ENCODE assay signal across 8 mouse cellular contexts in the genomic region with DNA sequence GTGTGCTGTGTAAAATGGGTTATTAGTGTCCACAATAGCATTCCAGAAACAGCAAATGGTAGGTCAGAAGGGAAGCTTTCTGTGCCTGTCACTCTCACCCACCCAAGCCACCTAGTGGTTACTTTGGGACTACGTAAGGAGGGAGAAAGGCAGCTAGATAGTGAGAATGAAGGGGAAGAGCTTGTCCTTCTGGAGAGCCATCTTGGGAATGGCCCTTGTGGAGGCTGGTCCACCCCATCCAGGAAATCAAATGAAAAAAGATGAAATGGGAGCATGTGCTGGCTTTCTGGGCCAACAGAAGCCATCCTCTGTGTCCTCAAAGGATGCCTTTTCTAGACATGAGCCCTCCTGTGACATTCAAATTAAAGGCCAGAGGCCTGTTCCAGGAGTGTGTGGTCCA. TPM values are rescaled to one million over a fixed set of nuclear protein-coding genes. Genes with fewer than 3 reads are reported as not detected.
DNase-seq lines count a peak whose midpoint lies in the region; ATAC-seq and TF ChIP-seq lines count a peak whose summit lies in the region.

No protein-coding gene starts in this region.

- H3K4me2 ChIP-seq in embryonic facial prominence, embryonic 13.5 days, result peak overlapping the region; percentile 93
- peak overlapping the region; percentile 73 for H3K4me2 ChIP-seq in hindbrain, embryonic 13.5 days
- H3K4me2 ChIP-seq in stomach, embryonic 16.5 days (ENCODE audit: low read depth, low read length), result peak overlapping the region; percentile 88

- no peak for ATAC-seq in embryonic facial prominence, embryonic 13.5 days (ENCODE audit: insufficient number of reproducible peaks, insufficient read depth, low FRiP score, low TSS enrichment, low read depth)
- peak; percentile 15; the same call in 1 of the 2 replicates for ATAC-seq in hindbrain, embryonic 13.5 days (ENCODE audit: low FRiP score)
- ATAC-seq in stomach, embryonic 16.5 days (ENCODE audit: insufficient read depth, low FRiP score), result no peak

- H3K27me3 ChIP-seq in spleen, adult 2 months (ENCODE audit: control insufficient read depth, insufficient read depth, low read length), result no peaks in the 10 kb centered on the region
- H3K27me3 ChIP-seq in embryonic facial prominence, embryonic 13.5 days, result no peaks in the 10 kb centered on the region
- H3K27me3 ChIP-seq in hindbrain, embryonic 13.5 days, result no peaks in the 10 kb centered on the region
- H3K27me3 ChIP-seq in stomach, embryonic 16.5 days (ENCODE audit: control insufficient read depth, insufficient read depth, low read length), result no peaks in the 10 kb centered on the region

- peak in 1 of 2 experiments; percentile 49 for DNase-seq in spleen, adult 2 months (ENCODE audit: low read depth in 1 of 2, low spot score in 2 of 2)
- DNase-seq in spleen, adult 12 weeks (ENCODE audit: low spot score), result no peak
- peak; percentile 64 for DNase-seq in lung, postnatal 10 days
- DNase-seq in left cerebral cortex, postnatal 10 days (ENCODE audit: extremely low spot score in 1 of 2, low spot score in 2 of 2), result no peak
- no peak for DNase-seq in layer of hippocampus, postnatal 10 days (ENCODE audit: low spot score in 2 of 2)

- peak overlapping the region; percentile 83; the same call in 1 of the 2 replicates for H3K9ac ChIP-seq in embryonic facial prominence, embryonic 13.5 days
- peak overlapping the region; percentile 83 for H3K9ac ChIP-seq in hindbrain, embryonic 13.5 days
- H3K9ac ChIP-seq in stomach, embryonic 16.5 days (ENCODE audit: low read length), result peak overlapping the region; percentile 89

- H3K36me3 ChIP-seq in spleen, adult 2 months (ENCODE audit: control insufficient read depth, insufficient read depth, low read length), result peaks cover 3% of the 10 kb centered on the region
- peaks cover 20% of the 10 kb centered on the region for H3K36me3 ChIP-seq in embryonic facial prominence, embryonic 13.5 days
- H3K36me3 ChIP-seq in hindbrain, embryonic 13.5 days, result peaks cover 13% of the 10 kb centered on the region
- peaks cover 5% of the 10 kb centered on the region for H3K36me3 ChIP-seq in stomach, embryonic 16.5 days (ENCODE audit: control insufficient read depth, insufficient read depth, low read length)

- H3K4me3 ChIP-seq in spleen, adult 2 months (ENCODE audit: extremely low read depth, insufficient read depth, insufficient read length), result peak overlapping the region; percentile 85; the same call in 1 of the 2 replicates
- peak overlapping the region; percentile 83 for H3K4me3 ChIP-seq in embryonic facial prominence, embryonic 13.5 days
- H3K4me3 ChIP-seq in hindbrain, embryonic 13.5 days, result peak overlapping the region; percentile 60
- peak overlapping the region; percentile 77; the same call in 1 of the 2 replicates for H3K4me3 ChIP-seq in stomach, embryonic 16.5 days (replicated peaks; ENCODE audit: low read length)

- no peak for TF ChIP-seq POLR2A in spleen, adult 2 months (IDR thresholded peaks at IDR 0.05; ENCODE audit: low read depth, low read length)

- no peak for TF ChIP-seq CTCF in spleen, adult 2 months (IDR thresholded peaks at IDR 0.05; ENCODE audit: extremely low read depth, insufficient read depth, insufficient read length, insufficient replicate concordance)

- intact Hi-C loops in left cerebral cortex, postnatal 10 days (cut with DNase I), result loop anchor here (5.0 kb wide), 1 partner anchor 88 kb away; a partner anchor contains a TSS

- peak overlapping the region; percentile 98 for H3K27ac ChIP-seq in spleen, adult 2 months (ENCODE audit: insufficient read depth, low read length)
- peak overlapping the region; percentile 95 for H3K27ac ChIP-seq in embryonic facial prominence, embryonic 13.5 days
- H3K27ac ChIP-seq in hindbrain, embryonic 13.5 days, result peak overlapping the region; percentile 95
- peak overlapping the region; percentile 99 for H3K27ac ChIP-seq in stomach, embryonic 16.5 days (ENCODE audit: low read length)

- H3K9me3 ChIP-seq in embryonic facial prominence, embryonic 13.5 days, result no peaks in the 10 kb centered on the region
- peaks cover 4% of the 10 kb centered on the region for H3K9me3 ChIP-seq in hindbrain, embryonic 13.5 days
- no peaks in the 10 kb centered on the region for H3K9me3 ChIP-seq in stomach, embryonic 16.5 days (replicated peaks; ENCODE audit: control insufficient read depth, low read length)

- 16% methylated on average over 1 of the region's 1 CpGs for WGBS in spleen, adult 2 months
- 30% methylated on average over 1 of the region's 1 CpGs for WGBS in embryonic facial prominence, embryonic 13.5 days
- 15% methylated on average over 1 of the region's 1 CpGs for WGBS in hindbrain, embryonic 13.5 days
- WGBS in stomach, embryonic 16.5 days, result 29% methylated on average over 1 of the region's 1 CpGs

- peaks cover 6% of the 10 kb centered on the region for H3K4me1 ChIP-seq in spleen, adult 2 months (ENCODE audit: control insufficient read depth, insufficient read depth, insufficient read length)
- peaks cover 17% of the 10 kb centered on the region for H3K4me1 ChIP-seq in embryonic facial prominence, embryonic 13.5 days
- peaks cover 30% of the 10 kb centered on the region for H3K4me1 ChIP-seq in hindbrain, embryonic 13.5 days (replicated peaks)
- H3K4me1 ChIP-seq in stomach, embryonic 16.5 days (ENCODE audit: control insufficient read depth, insufficient read depth, low read length), result peaks cover 11% of the 10 kb centered on the region; the same call in 1 of the 2 replicates

RNA-seq across cellular contexts. Expression of a gene that starts 0.5 kb away (rescaled TPM):
- 131 and 154 TPM in 2 replicates for polyA plus RNA-seq in spleen, adult 2 months (2012; rRNA removed)
- polyA plus RNA-seq in embryonic facial prominence, embryonic 13.5 days (2015; fragmentation: Nextera tagmentation; extraction: Ambion mirVana), result 393 and 397 TPM in 2 replicates
- polyA plus RNA-seq in hindbrain, embryonic 13.5 days (2015; fragmentation: Nextera tagmentation; extraction: Ambion mirVana), result 271 and 274 TPM in 2 replicates
- 324 and 327 TPM in 2 replicates for polyA plus RNA-seq in stomach, embryonic 16.5 days (2015; fragmentation: Nextera tagmentation; extraction: Ambion mirVana)
- 100 to 1,000 TPM; 142 to 154 TPM for total RNA-seq in left cerebral cortex, postnatal 10 days (2021)
- 100 to 1,000 TPM; 129 to 156 TPM for total RNA-seq in layer of hippocampus, postnatal 10 days (2021)

RNA-seq across cellular contexts. Expression of a gene that starts 0.6 kb away (rescaled TPM):
- not detected in 2 replicates for polyA plus RNA-seq in spleen, adult 2 months (2012; rRNA removed)
- polyA plus RNA-seq in embryonic facial prominence, embryonic 13.5 days (2015; fragmentation: Nextera tagmentation; extraction: Ambion mirVana), result 2.6 and 4.1 TPM in 2 replicates
- polyA plus RNA-seq in hindbrain, embryonic 13.5 days (2015; fragmentation: Nextera tagmentation; extraction: Ambion mirVana), result 2.1 and 3.4 TPM in 2 replicates
- polyA plus RNA-seq in stomach, embryonic 16.5 days (2015; fragmentation: Nextera tagmentation; extraction: Ambion mirVana), result 4.4 and 10.1 TPM in 2 replicates
- 10 to 100 TPM; 18.5 to 22.8 TPM for total RNA-seq in left cerebral cortex, postnatal 10 days (2021)
- 10 to 100 TPM; 17.9 to 34.8 TPM for total RNA-seq in layer of hippocampus, postnatal 10 days (2021)

RNA-seq across cellular contexts. Expression of a gene that starts 16.7 kb away (rescaled TPM):
- 31.4 and 34.0 TPM in 2 replicates for polyA plus RNA-seq in spleen, adult 2 months (2012; rRNA removed)
- 76.4 and 80.3 TPM in 2 replicates for polyA plus RNA-seq in embryonic facial prominence, embryonic 13.5 days (2015; fragmentation: Nextera tagmentation; extraction: Ambion mirVana)
- polyA plus RNA-seq in hindbrain, embryonic 13.5 days (2015; fragmentation: Nextera tagmentation; extraction: Ambion mirVana), result 94.5 and 95.0 TPM in 2 replicates
- 78.0 and 82.4 TPM in 2 replicates for polyA plus RNA-seq in stomach, embryonic 16.5 days (2015; fragmentation: Nextera tagmentation; extraction: Ambion mirVana)
- total RNA-seq in left cerebral cortex, postnatal 10 days (2021), result 10 to 100 TPM; 32.6 to 39.9 TPM
- 10 to 100 TPM; 46.6 to 54.3 TPM for total RNA-seq in layer of hippocampus, postnatal 10 days (2021)

RNA-seq across cellular contexts. Expression of a gene that starts 23.8 kb away (rescaled TPM):
- polyA plus RNA-seq in spleen, adult 2 months (2012; rRNA removed), result 63.4 and 65.3 TPM in 2 replicates
- polyA plus RNA-seq in embryonic facial prominence, embryonic 13.5 days (2015; fragmentation: Nextera tagmentation; extraction: Ambion mirVana), result 104 and 109 TPM in 2 replicates
- 69.0 and 71.9 TPM in 2 replicates for polyA plus RNA-seq in hindbrain, embryonic 13.5 days (2015; fragmentation: Nextera tagmentation; extraction: Ambion mirVana)
- polyA plus RNA-seq in stomach, embryonic 16.5 days (2015; fragmentation: Nextera tagmentation; extraction: Ambion mirVana), result 210 and 244 TPM in 2 replicates
- 10 to 100 TPM; 59.2 to 66.9 TPM for total RNA-seq in left cerebral cortex, postnatal 10 days (2021)
- total RNA-seq in layer of hippocampus, postnatal 10 days (2021), result 10 to 100 TPM; 71.6 to 82.0 TPM
